Mouse (Mus musculus) left cerebral cortex, adult 11 months (tissue): Measurements from ENCODE around the gene Pdcd2l.

ENCODE experiments used
- DNase-seq: peaks from one replicate; pipeline ENCODE4 v3.0.0; 2022; ENCODE audit warnings: low spot score

Pdcd2l gene

DNA sequence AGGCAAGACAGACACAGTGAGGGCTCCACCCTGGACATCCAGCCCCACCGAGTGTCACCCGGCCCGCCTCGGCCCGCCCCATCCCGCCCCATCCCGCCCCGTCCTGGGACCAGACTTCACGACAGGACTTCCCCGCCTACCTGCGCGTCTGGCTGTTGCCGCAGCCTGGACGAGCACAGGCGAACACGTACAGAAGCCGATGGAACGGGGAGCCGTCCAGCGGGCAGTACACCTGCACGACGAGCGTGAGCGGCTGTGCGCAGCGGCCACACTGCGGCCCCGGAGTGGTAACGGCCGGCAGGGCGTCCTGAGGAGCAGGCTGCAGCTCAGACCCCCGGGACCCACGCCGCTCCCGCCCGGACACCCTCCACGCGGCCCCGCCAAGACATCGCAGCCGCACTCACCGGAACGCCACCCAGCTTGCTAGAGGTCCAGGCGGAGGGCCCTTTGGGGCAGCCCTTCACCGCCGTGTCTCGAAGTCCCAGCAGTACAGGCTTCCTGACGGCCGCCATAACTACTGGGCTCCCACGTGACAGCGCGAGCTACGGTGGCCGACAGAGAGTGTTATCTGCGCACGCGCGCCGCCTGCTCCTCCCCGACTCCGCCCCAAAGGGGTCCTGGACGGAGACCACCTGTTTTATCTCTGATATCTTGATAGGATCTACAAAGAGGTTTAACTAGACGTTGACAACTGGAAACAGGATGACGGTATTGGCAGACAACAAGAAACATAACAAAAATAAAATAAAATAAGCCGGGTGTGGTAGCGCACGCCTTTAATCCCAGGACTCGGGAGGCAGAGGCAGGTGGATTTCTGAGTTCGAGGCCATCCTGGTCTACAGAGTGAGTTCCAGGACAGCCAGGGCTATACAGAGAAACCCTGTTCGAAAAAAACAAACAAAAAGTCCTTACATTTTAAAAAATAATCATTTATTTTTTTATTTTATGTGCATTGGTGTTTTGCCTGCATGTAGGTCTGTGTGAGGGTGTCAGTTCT, at the start of gene Pdcd2l:
Pdcd2l (minus strand) TSS at position 530 of the 997 bp plus-strand sequence.
- DNase-seq: peak; percentile 81

DNA sequence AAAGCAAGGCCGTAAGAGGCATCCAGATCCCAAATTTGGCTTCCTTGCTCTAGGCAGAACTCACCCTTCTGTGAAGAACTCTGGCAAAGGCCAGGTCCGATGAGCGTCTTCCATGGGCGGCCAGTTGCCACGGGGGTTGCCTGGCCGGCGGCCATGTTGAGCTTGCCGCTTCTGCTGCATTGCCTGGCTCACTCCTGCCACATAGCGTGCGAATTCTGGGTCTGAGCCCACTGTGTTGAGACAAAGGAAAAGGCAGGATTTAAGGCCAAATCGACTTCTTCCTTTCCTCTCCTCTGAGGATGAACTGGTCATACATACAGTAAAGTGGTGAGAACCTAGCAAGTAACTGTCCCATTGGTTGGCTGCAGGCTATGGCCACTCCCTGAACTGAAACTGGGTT, 45.7 kb upstream of the Pdcd2l start:
- no peak for DNase-seq

DNA sequence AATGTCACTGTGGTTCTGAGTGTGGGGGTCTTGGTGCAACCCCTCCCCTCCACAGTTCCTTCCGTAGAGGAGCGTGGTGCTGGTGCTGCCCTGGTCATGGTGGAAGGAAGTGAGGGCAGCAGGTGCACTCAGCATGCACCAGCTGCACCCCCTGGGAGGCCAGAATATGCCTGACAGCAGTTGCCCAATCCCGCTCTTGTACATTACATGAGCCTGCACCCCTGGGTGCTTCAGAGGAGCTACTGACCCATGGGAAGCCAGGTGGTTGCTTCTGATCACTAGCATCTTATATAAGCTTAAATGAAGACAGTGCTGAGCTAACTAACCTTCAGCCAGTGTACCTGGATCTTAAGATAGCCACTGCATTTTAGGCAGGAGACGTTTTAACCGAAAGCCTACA, 41.6 kb upstream of the Pdcd2l start:
- DNase-seq: no peak

DNA sequence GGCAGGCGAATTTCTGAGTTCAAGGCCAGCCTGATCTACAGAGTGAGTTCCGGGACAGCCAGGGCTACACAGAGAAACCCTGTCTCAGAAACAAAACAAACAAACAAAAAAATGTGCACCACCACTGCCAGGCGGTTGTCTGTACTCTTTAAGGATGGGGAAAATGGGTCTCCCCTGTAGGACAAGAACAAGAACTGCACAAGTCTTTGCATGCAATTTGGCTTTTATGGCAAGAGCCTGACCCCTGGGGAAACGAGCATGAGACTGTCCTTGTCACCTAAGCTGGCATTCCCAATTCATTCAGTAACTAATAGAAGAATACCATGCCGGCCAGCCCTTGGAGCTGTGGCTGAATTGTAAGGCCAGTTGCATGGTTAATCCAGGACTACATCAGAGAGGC, 39.1 kb upstream of the Pdcd2l start:
- DNase-seq: no peak

DNA sequence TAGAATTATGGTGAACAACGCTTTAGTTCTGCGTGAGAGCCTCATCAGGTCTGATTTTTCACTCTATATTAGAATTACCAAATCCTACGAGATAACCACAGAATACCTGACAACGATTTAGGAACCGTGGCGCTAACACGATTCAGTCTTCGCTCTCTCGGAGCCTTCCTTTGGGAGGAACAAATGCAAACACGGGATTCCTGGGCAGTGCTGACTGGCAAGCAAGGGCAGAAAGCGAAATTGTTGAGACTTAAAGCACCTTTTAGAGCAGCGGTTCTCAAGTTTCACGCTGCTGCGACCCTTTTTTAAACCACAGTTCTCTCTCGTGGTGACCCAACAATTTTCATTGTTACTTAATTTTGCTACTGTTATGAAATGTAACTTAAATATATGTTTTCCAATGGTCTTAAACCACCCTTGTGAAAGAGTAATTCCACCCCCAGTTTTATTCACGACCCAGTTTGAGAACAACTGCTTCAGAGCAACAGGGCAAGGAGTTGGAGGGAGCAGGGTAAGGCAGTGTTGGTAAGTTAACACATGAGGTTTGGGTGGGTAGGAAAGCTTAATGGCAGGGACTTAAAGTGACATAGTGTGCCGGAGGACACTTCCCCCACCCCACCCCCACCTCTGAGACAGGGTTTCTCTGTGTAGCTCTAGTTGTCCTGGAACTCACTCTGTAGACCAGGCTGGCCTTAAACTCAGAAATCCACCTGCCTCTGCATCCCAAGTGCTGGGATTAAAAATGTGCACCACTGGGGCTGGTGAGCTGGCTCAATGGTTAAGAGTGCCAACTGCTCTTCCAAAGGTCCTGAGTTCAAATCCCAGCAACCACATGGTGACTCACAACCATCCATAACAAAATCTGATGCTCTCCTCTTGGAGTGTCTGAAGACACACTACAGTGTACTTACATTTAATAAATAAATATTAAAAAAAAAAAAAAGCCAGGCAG, 38.4 kb upstream of the Pdcd2l start:
- no peak for DNase-seq

DNA sequence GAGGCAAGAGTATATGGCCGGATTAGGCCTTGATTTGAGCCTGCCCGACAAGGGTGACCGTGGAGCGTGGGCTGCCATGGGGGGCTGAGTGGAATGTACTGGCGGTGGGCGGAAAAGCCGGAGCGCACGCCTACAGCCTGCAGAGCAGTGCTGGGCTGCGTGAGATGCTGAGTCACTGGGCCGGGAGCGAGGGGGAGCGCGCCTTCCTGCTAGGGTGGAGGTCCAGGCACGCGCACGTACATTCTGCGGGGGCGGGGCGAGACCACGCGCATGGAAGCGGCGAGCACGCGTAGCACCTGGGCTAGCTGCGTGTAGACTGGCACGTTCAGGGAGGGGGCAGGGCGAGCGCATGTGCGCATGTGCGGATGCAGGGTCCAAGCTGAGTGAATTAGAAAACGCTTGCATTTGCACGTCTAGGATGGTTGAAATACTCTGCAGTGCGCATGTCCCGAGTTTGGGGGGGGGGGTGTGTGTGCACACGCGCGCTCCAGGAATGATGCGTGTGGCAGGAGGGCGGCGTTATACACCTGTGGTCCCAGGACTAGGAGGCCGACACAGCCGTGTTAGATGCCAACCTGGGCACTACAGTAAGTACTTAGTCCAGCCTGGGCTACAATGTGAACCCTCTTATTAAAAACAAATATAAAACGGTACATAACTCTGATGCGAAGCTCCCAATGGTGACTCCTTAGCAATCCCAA, 37.6 kb upstream of the Pdcd2l start:
- DNase-seq: peak; percentile 99

DNA sequence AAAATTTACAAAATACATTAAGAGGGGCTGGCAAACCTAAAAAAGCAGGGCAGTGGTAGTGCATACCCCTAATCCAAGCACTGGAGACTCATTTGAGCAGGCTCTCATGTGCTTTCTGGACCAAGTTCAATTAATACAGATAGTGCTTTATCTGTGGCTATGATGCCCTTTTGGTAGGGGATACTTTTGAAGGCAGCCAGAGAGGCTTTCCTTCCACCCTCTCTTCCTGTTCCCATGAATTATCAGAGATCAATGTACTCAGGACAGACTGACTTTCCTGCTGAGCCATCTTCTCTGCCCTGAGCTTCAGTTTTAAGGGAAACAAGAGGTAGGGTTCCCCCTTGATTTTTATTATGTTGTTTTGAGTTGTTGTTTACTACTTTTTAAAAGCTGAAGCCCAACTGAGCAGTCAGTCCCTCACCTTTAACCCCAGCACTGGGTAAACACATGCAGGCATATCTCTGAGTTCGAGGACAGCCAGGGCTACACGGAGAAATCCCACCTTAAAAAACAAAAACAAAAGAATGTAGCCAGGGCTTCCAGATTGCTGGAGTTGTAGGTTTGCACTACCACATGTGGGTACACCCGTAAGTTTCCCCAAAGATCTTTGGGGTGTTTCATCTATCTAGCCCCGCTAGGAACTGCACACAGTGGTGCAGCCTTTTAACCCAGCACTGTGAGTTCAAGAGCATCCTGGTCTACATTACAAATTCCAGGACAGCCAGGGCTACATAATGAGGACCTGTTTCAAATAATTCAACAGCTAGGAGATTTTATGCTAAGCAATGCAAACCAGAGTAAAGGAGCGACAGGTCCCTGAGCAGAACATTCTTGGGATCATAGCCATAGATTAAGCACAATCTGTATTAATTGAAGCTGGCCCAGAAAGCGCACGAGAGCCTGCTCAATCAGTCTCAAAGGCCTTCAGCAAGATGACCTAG, 36.6 kb upstream of the Pdcd2l start:
- no peak for DNase-seq

DNA sequence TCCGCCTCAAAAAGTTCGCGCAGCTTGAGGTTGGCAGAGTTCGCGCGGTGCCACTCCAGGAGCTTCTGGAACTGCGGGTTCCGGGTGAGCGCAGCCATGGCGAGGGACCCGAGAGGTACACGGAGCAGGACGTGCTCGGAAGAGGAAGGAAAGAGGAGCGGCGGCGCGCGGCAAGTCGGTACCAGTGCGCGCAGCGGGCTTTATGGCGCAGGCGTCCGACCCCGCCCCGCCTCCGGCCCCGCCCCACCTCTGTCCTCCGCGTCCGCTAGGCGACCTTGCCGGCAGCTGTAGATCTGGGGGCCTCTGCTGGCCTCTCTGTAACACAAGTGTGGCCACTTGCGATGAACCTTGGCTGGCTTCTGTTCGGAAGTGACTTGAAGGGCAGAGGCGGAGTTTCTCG, 33.7 kb upstream of the Pdcd2l start, which contains the start of gene Gpi1:
Gpi1 (minus strand) TSS at position 221 of the 400 bp plus-strand sequence.
- DNase-seq: peak; percentile 51

DNA sequence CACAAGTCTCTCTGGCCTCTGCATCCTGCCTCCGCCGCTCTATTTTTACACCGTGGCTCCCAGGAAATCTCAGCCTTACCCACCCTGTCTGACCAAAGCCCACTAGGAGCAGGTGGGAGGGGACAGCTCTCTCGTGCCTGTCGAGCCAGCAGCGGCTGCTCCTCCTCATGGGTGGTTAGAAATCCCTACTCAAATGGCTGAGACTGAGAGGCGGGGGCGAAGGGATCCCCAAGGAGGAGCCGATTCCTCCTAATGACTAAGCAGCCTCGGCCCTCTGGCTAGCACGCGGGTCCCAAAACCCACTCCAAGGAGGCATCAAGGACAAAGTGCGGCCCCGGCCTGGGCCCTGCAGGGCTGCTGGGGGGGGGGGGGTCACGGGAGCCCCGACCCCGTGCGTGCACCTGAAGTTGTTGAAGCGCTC, 33.2 kb upstream of the Pdcd2l start:
- DNase-seq: no peak

DNA sequence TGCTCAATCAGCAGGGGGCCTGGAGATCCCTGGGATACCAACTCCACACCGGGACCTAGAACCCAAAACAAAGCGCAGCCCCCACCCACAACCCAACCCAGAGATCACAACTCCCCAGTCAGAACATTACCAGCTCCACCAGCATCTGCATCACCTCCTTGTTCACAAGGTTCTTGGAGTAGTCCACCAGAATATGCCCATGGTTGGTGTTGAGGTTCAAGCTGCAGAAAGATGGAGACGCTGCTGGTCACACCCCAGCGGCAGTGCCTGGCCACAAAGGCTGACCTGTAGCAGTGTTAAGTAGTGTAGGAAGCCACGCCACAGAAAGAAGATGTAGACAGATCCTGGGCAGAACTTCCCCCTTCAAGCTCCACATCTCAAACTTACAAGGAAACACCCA, 32.7 kb upstream of the Pdcd2l start:
- no peak for DNase-seq

DNA sequence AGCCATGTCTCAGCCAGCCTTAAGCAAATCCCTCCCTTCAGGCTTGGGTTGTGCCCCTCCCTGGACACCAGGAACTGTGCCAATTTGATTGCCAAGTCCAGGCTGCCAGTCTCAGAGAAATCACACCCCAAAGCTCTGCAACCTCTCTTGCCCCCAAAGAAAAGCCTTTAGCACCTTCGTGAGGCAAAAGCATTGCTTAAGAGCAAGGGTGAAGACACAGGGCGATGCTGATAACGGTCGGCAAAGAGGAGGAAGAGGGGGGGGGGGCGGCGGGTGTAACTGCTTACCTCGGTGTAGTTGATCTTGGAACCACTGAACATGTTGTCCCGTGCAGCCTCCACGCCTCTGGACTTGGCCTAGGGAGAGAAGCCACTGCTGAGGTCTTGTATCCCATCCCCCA, 32.2 kb upstream of the Pdcd2l start:
- no peak for DNase-seq

DNA sequence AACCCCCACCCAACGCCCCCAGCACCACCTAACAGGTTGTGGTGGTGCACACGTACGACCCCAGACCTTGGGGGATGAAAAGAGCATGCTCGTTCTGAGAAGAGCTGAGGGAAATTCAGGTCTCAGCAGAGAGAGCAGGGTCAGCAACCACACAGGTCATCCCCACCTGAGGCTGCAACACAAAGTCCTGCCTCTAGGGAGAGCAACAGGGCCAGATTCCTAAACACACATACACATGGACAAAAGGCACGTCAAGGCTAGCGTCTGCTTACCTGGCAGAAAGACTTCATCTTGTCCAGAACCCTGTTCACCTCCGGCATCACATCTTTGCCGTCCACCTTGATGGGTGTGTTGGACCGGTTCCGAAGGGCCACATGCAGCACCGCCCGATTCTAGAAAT, 30.4 kb upstream of the Pdcd2l start:
- no peak for DNase-seq

DNA sequence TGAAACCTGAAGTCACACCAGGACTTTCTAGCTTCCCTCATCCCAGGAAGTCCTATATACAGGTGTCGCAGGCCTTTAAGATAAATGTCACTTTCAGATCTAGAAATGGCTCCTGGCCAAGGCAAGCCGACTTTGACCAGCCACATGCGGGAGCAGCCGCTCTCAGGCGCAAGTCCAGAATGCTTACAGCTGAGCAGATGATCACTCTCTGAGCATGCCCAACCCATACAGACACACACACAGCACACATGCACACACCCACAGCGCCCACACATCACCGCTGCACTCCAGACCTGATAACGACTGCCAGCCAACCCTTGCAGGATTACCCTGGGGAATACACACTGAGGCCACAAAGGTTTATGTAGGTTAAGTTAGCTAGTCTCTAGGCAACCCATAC, 29.6 kb upstream of the Pdcd2l start:
- no peak for DNase-seq

DNA sequence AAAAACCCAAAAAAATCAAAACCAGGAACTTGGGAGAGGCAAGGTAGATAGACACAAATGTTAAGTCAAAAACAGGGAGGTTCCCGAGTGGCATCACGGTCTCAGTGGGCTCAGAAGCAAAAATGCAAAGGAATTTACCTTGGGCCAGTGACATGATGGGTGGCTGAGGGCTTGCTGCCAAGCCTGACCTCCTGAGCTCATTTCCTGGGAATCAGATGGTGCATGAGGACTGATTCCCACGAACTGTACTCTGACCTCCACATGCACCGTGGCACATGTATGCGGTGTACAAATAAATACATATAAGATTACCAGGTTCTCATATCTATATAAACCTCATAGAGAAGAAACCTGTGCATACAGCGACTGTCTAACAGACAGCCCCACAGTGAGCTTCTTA, 27.8 kb upstream of the Pdcd2l start:
- no peak for DNase-seq

DNA sequence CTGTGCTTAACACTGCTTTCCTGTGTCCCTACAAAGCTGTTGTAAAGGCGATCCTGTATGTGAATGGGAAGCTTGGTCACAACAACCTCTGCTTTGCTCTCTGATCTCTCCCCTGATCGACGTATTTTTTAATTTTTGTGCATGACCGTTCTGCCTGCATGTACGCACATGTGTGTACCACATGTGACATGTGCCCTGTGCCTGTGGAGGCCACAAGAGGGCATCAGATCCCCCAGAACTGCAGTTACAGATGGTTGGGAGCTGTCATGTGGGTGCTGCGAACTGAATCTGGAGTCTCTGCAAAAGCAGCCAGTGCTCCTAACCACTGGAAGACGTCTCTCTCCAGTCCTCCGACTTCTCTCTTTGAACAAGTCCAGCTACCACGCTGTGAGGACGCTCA, 25.9 kb upstream of the Pdcd2l start:
- no peak for DNase-seq

DNA sequence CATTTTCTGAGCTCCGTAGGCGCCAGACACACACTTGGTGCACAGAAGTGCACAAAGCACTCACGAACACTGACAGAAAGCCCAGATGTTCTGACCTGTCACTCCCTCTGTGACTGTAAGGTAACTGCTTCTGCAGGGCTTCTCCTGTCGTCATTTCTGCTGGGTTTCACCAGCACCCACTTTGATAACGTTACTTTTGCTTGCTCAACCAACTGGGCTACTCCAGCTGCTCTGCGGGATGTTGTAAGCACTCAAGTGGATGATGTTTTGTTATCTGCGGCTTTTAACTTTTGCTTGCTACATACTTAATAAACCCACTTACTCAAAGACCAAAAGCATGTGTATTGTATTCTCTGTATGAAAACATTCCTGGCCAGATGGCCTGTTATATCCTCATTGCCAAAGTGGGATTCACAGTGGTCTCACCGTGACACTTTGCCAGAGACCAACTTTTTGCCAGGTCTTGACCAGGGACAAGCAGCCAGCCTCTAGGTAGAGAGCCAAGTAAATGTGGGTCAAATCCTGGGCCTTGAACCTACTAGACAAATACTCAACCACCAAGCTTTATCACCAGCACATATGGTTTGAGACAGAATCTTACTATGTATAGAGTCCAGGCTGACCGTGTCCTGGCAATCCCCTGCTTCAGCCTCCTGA, 25.3 kb upstream of the Pdcd2l start:
- DNase-seq: no peak

DNA sequence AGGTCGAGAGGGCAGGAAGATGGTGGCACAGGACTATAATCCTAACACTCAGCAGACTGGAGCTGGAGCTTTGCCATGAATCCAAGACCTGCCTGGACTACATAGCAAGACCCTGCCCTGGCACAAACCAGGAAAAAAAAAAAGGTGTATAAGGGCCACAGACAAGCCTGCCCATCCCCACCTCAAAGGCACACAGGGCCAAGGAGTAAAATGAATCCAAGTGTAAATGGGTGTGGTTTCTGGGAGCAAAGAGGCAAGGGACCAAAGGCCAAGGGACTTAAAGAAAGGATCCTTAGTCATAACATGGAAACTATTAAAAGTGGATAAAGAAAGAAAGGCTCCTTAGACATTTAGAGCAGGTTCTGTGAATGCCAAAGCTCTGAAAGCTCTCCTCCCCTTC, 22.0 kb upstream of the Pdcd2l start:
- no peak for DNase-seq

DNA sequence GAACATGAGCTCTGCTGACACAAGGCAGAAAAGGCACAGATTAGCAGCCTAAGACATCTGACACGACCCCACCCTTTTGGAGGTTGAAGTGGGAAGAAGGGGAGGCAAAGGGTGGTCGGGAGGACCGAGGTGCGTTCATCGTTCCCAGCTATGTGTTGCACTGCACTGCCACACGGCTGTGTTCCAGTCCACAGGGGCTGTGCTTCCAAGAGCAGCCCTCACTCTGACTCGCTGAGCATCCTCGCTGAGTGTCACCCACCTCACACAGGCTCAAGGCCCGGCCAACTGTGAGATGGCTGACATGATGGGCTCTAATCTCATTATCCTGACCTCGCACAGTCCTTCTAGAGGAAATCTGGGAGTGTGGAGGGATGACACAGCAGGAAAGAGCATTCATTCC, 20.0 kb upstream of the Pdcd2l start:
- no peak for DNase-seq

DNA sequence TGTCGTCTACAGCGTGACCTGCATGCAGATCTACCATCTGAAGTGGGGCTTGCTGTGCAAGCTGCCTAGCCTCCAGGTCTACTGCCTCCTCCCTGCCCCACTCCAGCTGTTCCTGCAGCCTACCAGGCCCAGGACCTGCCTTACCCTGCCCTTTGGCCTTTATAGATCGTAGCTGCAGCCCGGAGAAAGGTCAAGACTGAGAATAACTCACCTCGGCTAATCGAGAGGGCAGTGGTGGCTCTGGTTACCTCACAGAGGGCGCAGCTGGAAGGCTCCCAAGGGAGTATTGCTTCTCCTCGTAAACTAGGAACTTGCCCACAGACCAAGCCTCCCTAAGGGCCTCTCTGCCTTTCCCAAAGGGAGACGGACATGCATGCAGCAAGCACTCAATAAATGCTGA, 19.0 kb upstream of the Pdcd2l start:
- no peak for DNase-seq

DNA sequence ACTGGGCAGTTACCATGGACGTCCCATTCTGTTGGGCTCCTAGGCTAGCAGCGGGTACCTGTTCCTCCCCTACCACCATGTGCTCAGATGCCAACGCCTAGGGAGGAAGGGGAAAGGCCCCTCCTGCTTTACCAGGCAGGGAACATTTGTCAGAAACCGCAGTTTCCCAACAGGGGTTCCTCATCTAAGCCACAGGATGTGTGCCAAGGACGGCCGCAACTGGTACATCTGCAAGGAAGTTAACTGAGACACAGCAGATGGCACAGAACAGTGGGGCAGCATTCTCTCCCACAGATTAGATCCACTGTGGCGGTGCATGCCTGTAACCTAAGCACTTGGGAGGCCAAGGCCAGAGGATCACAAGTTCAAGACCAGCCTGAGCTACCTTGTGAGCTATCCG, 18.2 kb upstream of the Pdcd2l start:
- no peak for DNase-seq
